22 mouse cellular contexts compared by ENCODE assay signal in the genomic region with DNA sequence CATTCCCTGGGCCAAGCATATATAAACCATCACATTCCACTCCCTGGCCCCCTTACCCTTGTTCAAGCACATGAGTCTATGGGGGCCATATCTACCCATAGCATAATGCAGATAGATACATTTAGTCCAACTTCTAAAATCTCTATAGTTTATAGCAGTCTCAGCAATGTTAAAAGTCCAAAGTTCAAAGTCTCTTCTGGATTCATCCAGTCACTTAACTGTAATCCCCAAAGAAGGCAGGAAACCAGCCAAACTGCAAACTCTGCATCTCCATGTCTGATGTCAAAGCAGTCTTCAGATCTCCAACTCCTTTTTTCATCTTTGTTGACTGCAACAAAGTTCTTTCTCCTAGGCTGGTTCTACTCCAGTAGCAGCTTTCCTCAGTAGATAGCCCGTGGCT.
"Had no signal": no experiment of that assay in that cellular context is flagged by ENCODE, and none has a peak within 500 bp of the region (broad histone marks: within the 10 kb centered on the region; RNA-seq: fewer than 3 reads in every experiment).

No protein-coding gene starts in this region.

- H3K9me3 ChIP-seq: heart, embryonic 13.5 days; heart, embryonic 15.5 days; hindbrain, embryonic 13.5 days; hindbrain, embryonic 15.5 days; kidney, embryonic 15.5 days; limb, embryonic 10.5 days; limb, embryonic 12.5 days; liver, embryonic 12.5 days had no signal

- H3K27me3 ChIP-seq: heart, embryonic 13.5 days; heart, embryonic 15.5 days; hindbrain, embryonic 13.5 days; hindbrain, embryonic 15.5 days; kidney, embryonic 15.5 days; limb, embryonic 12.5 days; liver, embryonic 12.5 days had no signal

- DNase-seq: gastrocnemius, postnatal 14 days; gastrocnemius, postnatal 36 days; heart, adult 2 months; heart, postnatal 14 days; heart, postnatal 36 days; kidney, postnatal 14 days; kidney, postnatal 4 days; liver had no signal

- H3K9ac ChIP-seq: heart, embryonic 13.5 days; heart, embryonic 15.5 days; hindbrain, embryonic 13.5 days; hindbrain, embryonic 15.5 days; kidney, embryonic 15.5 days; limb, embryonic 12.5 days; liver, embryonic 12.5 days; liver, embryonic 14.5 days had no signal

- H3K36me3 ChIP-seq: heart, embryonic 13.5 days; heart, embryonic 15.5 days; hindbrain, embryonic 13.5 days; hindbrain, embryonic 15.5 days; kidney, embryonic 15.5 days; limb, embryonic 10.5 days; limb, embryonic 12.5 days; liver, embryonic 12.5 days had no signal

- H3K4me3 ChIP-seq: heart, adult 2 months; heart, embryonic 13.5 days; heart, embryonic 15.5 days; hindbrain, embryonic 13.5 days; hindbrain, embryonic 15.5 days; kidney, embryonic 15.5 days; layer of hippocampus, adult 2 months; left cerebral cortex, adult 2 months; limb, embryonic 10.5 days; limb, embryonic 12.5 days; liver, embryonic 12.5 days had no signal

- H3K27ac ChIP-seq: heart, adult 2 months; heart, embryonic 13.5 days; heart, embryonic 15.5 days; hindbrain, embryonic 13.5 days; hindbrain, embryonic 15.5 days; hindbrain, postnatal 0 days; kidney, embryonic 15.5 days; kidney, postnatal 0 days; layer of hippocampus, adult 2 months; left cerebral cortex, adult 2 months; limb, embryonic 10.5 days; limb, embryonic 12.5 days; liver, embryonic 12.5 days; liver, embryonic 14.5 days had no signal

- H3K4me1 ChIP-seq: heart, embryonic 15.5 days; hindbrain, embryonic 13.5 days; hindbrain, embryonic 15.5 days; kidney, embryonic 15.5 days; limb, embryonic 10.5 days; limb, embryonic 12.5 days; liver, embryonic 12.5 days had no signal

- ATAC-seq: hindbrain, postnatal 0 days; liver, embryonic 12.5 days had no signal

- H3K4me2 ChIP-seq: heart, embryonic 11.5 days; heart, embryonic 13.5 days; heart, embryonic 15.5 days; hindbrain, embryonic 13.5 days; hindbrain, embryonic 15.5 days; kidney, embryonic 15.5 days; limb, embryonic 12.5 days; liver, embryonic 12.5 days had no signal
